Mouse (Mus musculus): ENCODE data around the gene Polr3gl. TPM values are rescaled to one million over a fixed set of nuclear protein-coding genes. Genes with fewer than 3 reads are reported as not detected.

The Polr3gl gene
- total RNA-seq, 2 experiments from 2014 or later: 44.5 to 48.3 TPM

DNA sequence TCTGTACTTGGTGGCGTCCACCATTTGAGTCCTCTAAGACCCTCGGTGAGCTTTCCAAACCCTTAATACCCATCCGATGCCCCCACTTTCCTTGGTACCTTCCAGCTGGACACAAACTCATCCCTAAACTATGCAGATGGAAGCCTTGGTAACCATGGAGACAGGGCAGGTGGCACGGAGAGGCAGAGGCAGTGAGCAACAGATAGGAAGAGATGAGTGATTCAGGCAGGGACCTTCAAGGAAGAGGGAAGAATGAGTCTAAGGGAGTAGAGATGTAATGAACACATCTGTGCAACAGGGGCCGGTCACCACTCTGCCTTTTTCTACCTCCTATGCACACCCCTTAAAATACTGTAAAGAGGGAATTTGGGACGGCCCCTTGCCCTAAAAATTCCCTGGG lies 1.7 kb upstream of the Polr3gl start:
- Histone ChIP-seq H3K27ac (peak overlapping the region; percentile 87), H3K4me3 (peak overlapping the region; percentile 75)
- no peak for DNase-seq
- no peak for TF ChIP-seq CTCF (IDR thresholded peaks at IDR 0.05)
- intact Hi-C loops (cut with DNase I): loop anchor here (5.0 kb wide), 1 partner anchor 48 kb away; no protein-coding TSS in a partner anchor

DNA sequence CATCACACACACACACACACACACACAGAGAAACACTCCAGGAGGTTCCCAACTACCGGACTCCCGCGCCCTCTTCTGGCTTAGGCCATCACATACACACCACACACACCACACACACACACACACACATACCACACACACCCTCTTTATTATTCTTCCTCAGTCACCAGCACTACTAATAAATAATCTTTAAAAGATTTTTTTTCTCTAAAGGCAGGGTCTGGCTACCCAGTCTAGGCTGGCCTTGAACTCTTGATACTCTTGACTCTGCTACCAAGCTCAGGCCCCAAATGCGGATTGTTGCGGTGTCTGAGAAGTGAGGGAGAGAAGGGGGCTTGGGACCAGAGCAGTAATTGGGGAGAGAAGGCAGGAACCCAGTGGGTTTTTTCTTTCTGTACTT lies 870 bp upstream of the Polr3gl start:
- intact Hi-C loops (cut with DNase I): loop anchor here (5.0 kb wide), 1 partner anchor 48 kb away; no protein-coding TSS in a partner anchor
- DNase-seq: no peak
- no peak for TF ChIP-seq CTCF (IDR thresholded peaks at IDR 0.05)
- Histone ChIP-seq H3K4me3 (no peak overlapping the region), H3K27ac (no peak overlapping the region)

DNA sequence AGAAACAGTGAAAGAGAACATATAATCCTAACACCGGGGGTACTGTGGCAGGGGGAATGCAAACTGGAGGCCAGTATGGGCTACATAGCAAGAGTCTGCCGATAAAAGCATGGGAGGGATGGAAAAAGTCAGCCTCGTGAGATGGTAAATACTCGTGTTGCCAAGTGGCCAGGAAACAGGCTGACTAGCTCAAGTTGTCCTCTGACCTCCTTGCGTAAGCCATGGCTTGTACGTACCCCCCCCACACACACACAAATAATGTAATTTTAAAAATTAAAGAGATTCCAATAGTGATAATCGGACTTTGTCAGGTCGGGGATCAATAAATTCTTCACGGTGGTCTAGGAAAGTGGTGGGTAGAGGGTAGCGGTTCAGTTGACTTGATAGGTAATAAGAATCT lies 607 bp downstream of the Polr3gl start:
- peak overlapping the region; percentile 95 for H3K4me3 ChIP-seq
- no peak for TF ChIP-seq CTCF (IDR thresholded peaks at IDR 0.05)
- DNase-seq: peak; percentile 58
- peak overlapping the region; percentile 98 for H3K27ac ChIP-seq
- intact Hi-C loops (cut with DNase I): no loop called here

DNA sequence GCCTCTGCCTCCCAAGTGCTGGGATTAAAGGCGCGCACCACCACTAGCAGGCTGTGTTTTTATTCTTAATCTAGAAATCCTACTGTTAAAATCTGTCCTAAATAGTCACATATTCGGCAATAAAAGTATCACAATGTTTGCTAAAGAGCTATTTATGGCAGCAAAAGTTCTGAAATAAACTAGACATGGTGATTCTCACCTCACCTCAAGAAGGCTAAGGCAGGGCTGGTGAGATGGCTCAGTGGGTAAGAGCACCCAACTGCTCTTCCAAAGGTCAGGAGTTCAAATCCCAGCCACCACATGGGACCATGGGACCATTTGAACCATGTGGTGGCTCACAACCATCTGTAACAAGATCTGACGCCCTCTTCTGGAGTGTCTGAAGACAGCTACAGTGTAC lies 3.3 kb downstream of the Polr3gl start:
- intact Hi-C loops (cut with DNase I): no loop called here
- Histone ChIP-seq H3K27ac (no peak overlapping the region), H3K4me3 (no peak overlapping the region)
- no peak for TF ChIP-seq CTCF (IDR thresholded peaks at IDR 0.05)
- no peak for DNase-seq

DNA sequence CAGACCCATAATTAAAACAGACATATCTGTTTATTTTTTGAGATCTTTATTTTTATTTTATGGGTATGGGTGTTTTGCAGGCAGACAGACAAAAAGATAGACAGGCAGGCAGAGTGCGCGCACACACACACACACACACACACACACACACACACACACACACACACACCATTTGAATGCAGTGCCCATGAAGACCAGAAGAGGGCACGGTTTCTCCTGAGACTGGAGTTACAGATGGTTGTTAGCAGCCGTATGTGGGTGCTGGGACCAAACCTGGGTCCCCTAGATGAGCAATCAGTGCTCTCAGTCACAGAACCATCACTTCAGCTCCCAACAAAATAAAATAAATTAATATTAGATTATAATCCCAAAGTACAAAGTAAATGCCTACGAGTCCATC lies 10.6 kb downstream of the Polr3gl start:
- no peak for TF ChIP-seq CTCF (IDR thresholded peaks at IDR 0.05)
- intact Hi-C loops (cut with DNase I): no loop called here
- Histone ChIP-seq H3K27ac (no peak overlapping the region), H3K4me3 (no peak overlapping the region)
- no peak for DNase-seq

DNA sequence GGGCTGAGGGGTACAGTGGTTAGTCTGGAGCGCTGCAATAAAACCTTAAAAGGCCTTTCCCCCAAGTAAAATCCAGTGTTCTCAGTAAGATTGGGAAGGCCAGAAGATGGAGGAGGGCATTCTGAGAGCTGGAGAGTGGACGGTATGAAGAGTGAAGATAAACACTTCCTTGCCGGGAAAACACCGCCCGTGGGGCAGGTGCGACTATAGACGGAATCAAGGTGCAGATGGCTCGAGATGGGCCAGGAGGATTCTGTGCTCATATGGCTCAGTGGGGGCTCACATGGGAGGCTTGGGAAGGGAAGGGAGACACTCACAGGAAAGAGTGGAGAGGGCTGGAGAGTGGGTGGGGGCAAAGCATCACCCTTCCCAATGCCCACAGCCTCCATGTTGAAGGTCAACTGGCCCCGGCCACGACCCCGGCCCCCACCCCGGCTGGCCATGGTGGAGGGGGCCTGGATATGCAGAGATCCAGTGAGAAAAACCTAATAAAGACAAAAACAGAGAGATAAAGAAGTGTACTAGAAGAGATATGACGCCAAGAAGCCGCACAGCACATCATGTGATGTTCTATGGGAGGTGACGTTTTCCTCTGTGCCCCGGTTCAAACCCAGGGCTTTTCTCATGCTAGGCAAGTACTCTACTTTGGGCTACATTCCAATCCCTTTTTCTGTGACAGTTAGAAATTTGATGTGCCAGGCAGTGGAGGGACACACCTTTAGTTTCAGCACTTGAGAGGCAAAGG lies 12.0 kb downstream of the Polr3gl start:
- Histone ChIP-seq H3K27ac (no peak overlapping the region), H3K4me3 (no peak overlapping the region)
- no peak for DNase-seq
- no peak for TF ChIP-seq CTCF (IDR thresholded peaks at IDR 0.05)
- intact Hi-C loops (cut with DNase I): loop anchor here (2.0 kb wide), 1 partner anchor 57 kb away; no protein-coding TSS in a partner anchor

DNA sequence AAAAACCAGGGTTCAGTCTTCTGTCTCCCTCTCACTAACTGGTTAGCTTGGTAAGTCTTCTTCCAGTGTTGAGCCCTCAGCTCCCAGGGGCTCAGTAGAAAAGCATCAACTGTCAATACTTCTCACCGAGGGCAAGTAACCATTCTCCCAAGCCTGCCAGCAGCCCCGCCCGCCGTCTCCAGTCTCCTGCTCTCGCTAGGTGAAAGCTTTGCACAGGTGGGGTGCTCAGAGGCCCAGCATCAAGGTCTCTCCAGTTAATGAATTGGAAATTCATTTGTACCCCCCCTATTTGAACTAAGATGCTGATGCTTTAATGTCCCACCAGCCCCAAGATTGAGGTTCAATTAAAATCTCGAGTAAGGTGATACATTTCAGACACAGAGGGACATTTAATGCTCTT lies 12.8 kb downstream of the Polr3gl start:
- no peak for DNase-seq
- no peak overlapping the region for H3K27ac ChIP-seq
- H3K4me3 ChIP-seq: no peak overlapping the region
- intact Hi-C loops (cut with DNase I): loop anchor here (2.0 kb wide), 1 partner anchor 58 kb away; no protein-coding TSS in a partner anchor
- TF ChIP-seq CTCF (IDR thresholded peaks at IDR 0.05): no peak

DNA sequence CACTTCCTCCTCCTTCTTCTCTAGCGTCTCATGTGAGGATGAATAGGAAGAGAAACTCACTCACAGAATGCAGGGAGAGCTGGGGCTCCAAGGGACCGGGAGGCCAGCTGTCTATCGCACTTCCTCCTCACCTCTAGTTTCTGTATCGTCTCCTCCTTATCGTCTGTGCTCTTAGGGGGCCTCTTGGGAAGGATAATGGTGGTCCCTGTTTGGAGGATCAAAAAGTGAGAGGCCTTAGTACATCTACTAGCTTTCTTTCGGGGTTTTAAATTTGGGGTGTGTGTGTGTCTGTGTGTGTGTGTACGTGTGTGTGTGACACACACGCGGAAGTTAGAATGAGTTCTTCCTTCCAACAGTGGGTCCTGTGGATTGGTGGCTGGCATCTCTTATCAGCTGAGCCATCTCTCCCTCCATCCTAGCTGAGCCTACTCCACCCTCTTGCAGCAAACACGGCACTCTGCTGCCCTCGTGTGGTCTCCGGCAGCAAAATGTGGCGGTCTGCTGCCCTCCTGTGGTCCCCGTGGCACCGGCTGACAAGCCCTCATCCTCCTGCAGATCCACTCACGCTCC lies 14.0 kb downstream of the Polr3gl start:
- peak; percentile 93 for DNase-seq
- Histone ChIP-seq H3K4me3 (peak overlapping the region; percentile 51), H3K27ac (peak overlapping the region; percentile 99)
- intact Hi-C loops (cut with DNase I): loop anchor here (1.0 to 2.0 kb wide), 3 partner anchors 29 to 59 kb away; no protein-coding TSS in a partner anchor
- TF ChIP-seq CTCF (IDR thresholded peaks at IDR 0.05): no peak

DNA sequence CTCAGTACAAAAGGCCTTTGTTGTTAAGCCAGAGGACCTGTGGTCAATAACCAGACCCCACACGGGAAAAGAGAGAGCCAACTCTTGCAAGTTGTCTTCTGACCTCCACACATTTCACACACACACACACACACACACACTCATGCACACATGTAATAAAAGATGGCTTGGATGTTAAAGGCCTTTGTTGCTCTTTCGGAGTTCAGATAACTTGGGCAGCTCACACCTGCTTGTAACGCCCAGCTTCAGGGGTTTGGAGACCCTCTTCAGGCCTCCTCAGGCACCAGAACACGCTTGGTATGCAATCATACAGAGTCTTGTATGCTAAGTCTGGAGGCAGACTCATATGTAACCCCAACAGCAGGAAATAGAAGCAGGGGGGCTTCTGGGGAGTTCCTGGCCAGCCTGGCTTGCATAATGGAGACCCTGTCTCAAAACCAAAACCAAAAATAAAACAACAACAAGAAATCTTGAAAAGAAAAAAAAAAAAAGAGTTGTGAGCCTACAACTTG lies 14.7 kb downstream of the Polr3gl start:
- DNase-seq: no peak
- Histone ChIP-seq H3K27ac (peak overlapping the region; percentile 99), H3K4me3 (peak overlapping the region; percentile 51)
- TF ChIP-seq CTCF (IDR thresholded peaks at IDR 0.05): no peak
- intact Hi-C loops (cut with DNase I): no loop called here

DNA sequence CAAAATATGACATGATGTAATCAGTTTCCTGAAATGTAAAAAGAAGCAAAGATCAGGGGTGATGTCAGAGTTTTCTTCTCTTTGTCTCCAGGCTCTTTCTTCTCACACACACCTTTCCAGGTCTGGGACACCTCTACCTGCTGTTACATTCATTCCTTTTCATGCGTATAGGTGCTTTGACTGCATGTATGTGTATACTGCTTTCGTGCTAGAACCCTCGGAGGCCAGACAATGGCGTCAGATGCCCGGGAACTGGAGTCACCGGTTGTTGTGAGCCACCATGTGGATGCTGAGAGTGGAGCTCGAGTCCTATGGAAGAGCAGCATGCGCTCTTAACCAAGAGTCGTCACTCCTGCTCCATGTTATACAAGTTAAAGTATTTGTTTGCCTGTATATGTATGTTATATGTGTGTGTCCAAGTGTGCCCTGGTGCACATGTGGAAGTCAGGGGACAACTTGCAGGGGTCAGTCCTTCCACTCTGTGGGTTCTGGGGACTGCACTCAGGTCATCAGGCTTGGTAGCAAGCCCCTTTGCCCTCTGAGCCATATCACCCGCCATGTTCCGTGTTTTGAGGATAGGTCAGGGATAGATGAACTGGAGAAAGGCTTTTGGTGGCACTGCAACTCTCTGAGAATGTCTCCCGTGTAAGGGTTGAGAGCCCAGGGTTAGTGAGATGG lies 15.3 kb downstream of the Polr3gl start:
- Histone ChIP-seq H3K27ac (peak overlapping the region; percentile 99), H3K4me3 (peak overlapping the region; percentile 5; the same call in 1 of the 2 replicates)
- intact Hi-C loops (cut with DNase I): no loop called here
- TF ChIP-seq CTCF (IDR thresholded peaks at IDR 0.05): no peak
- no peak for DNase-seq

DNA sequence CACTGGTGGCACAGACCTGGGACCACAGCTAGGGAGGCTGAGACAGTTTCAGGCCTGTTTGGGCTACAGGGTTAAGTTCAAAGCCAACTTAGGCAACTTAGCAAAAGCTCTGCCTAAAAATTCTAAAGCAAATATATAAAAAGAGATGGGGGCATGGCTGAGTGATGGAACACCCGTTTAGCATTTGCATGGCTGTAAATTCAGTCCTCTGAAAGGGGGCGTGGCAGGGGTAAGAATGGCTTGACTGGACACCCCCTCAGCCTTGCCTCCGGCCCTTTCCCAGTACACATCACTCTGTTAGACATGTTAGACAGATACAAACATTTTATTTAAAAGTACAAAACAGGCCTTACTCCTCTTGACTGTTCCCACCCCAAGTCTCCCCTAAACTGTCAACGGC lies 16.4 kb downstream of the Polr3gl start:
- H3K27ac ChIP-seq: peak overlapping the region; percentile 99
- DNase-seq: no peak
- no peak for TF ChIP-seq CTCF (IDR thresholded peaks at IDR 0.05)
- intact Hi-C loops (cut with DNase I): no loop called here
- peak overlapping the region; percentile 63 for H3K4me3 ChIP-seq

DNA sequence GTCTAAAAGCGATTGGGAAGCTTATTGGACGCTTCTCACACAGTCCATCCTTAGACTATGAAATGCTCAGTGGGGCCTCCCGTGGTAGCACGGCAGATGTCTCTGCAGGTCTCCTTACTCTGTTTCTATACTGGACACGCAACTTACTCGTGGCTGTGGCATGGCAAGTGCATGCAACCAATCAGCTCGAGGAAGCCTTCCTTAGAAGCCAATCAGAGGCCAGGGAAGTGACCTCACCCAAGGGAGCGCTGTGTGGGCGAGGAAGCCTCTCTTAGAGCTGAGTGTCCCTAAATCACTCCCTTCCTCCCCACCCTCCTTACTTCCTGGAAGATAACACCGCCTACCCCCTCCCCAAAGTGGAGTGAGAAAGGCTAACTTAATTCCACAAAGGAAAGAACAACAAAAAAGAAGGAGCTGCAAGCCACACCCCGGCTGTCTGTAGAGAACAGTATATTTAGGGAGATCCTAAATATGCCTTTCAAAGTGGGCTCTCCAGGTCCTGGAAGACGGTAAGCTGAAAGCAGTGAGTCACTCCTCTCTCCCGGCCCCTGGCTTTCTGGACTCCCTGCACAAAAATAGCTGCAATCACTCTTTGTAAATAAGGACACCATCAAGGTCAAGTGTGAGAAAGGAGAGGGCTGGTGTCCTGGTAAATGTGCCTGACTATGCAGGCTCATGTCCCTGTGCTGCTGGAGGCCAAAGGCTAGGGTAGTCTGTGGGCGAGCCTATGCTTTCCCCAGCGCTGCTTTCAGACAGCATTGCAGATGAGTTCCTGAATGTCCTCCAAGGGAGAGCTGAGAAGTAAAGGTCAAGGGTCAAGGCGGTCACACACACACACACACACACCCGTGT lies 17.1 kb downstream of the Polr3gl start, which contains the start of gene Gm16253:
TSS of gene Gm16253 (plus strand) at position 295 of the 852 bp plus-strand sequence.
- DNase-seq: peak; percentile 94
- intact Hi-C loops (cut with DNase I): loop anchor here (1.0 kb wide), 1 partner anchor 20 kb away; the partner anchor contains the start of gene Txnip
- H3K4me3 ChIP-seq: peak within 1 kb of the TSS; percentile 63
- TF ChIP-seq CTCF (IDR thresholded peaks at IDR 0.05): peak; percentile 27; the same call in 1 of the 2 replicates
- H3K27ac ChIP-seq: peak within 1 kb of the TSS; percentile 99
